Mouse (Mus musculus) liver, adult 2 months (tissue): Measurements from ENCODE around the gene Hoxb3. TPM values are rescaled to one million over a fixed set of nuclear protein-coding genes. Genes with fewer than 3 reads are reported as not detected.

ENCODE experiments used
- DNase-seq: peaks from one replicate; pipeline ENCODE4 v3.0.0-alpha.2; 2011; ENCODE audit warnings: low read depth, low spot score; ENCODE audit errors: extremely low read depth
- H3K27ac ChIP-seq: fragments of 200-500 bp; replicated peaks from 2 replicates; pipeline ENCODE4 v1.5.1; 2012; ENCODE audit warnings: low read depth, mild to moderate bottlenecking, control low read depth, inconsistent platforms, low read length; ENCODE audit not compliant: insufficient read depth
- H3K27me3 ChIP-seq: fragments of 200-500 bp; 2 replicates; pipeline ENCODE4 v1.6.1; 2012; ENCODE audit warnings: mild to moderate bottlenecking, moderate library complexity, low read length, inconsistent platforms; ENCODE audit not compliant: control insufficient read depth, insufficient read depth
- H3K36me3 ChIP-seq: fragments of 200-500 bp; 2 replicates; pipeline ENCODE4 v1.6.1; 2012; ENCODE audit warnings: low read length, inconsistent platforms; ENCODE audit not compliant: control insufficient read depth, insufficient read depth
- H3K4me1 ChIP-seq: fragments of 200-500 bp; 2 replicates; pipeline ENCODE4 v1.6.1; 2011; ENCODE audit warnings: low read length; ENCODE audit not compliant: control insufficient read depth, insufficient read depth
- H3K4me3 ChIP-seq: fragments of 200-500 bp; 2 replicates; pipeline ENCODE4 v1.5.1; 2011; ENCODE audit warnings: low read depth, mild to moderate bottlenecking, control low read depth, low read length, moderate library complexity; ENCODE audit not compliant: insufficient read depth
- H3K79me2 ChIP-seq: fragments of 200-500 bp; 2 replicates; pipeline ENCODE4 v1.6.1; 2012; ENCODE audit warnings: inconsistent platforms, mild to moderate bottlenecking, low read length, moderate library complexity; ENCODE audit not compliant: control insufficient read depth, insufficient read depth
- H3K9ac ChIP-seq: fragments of 200-500 bp; 2 replicates; pipeline ENCODE4 v1.6.1; 2012; ENCODE audit warnings: low read depth, mild to moderate bottlenecking, control low read depth, inconsistent platforms, low read length
- CTCF ChIP-seq: fragments of 200-500 bp; IDR thresholded peaks from 2 replicates; pipeline ENCODE4 v1.5.1; 2011; ENCODE audit warnings: low read depth, low read length, control low read depth
- POLR2A ChIP-seq: fragments of 200-500 bp; IDR thresholded peaks from 2 replicates; pipeline ENCODE4 v1.6.1; 2011; ENCODE audit warnings: low read length, control low read depth; ENCODE audit not compliant: insufficient read depth; ENCODE audit errors: extremely low read depth
- WGBS: fragments of 180-500 bp; shearing (Covaris S2); methylation state at CpG from one replicate; pipeline ENCODE4 v1.1.7; 2018; 5-methylcytosine and 5-hydroxymethylcytosine counted together
- polyA plus RNA-seq: library from polyadenylated mRNA; depleted of rRNA; stranded (reverse); fragments of >200 nt; gene quantifications from 2 replicates; pipeline ENCODE4 v1.2.3, GENCODE M21; 2012
- total RNA-seq: library from RNA; depleted of rRNA; stranded (reverse); fragments of >200 nt; gene quantifications from 2 replicates; pipeline ENCODE4 v1.2.3, GENCODE M21; 2014

The Hoxb3 gene
- total and polyA plus RNA-seq, 2 experiments: 0.18 to 0.48 TPM

- H3K79me2 ChIP-seq: no peaks in the 10 kb centered on the region
- H3K36me3 ChIP-seq: no peaks in the 10 kb centered on the region
- peaks cover 3% of the 10 kb centered on the region; the same call in 1 of the 2 replicates for H3K4me1 ChIP-seq
- TF ChIP-seq CTCF: no peak
- no peak for TF ChIP-seq POLR2A
- 32% methylated on average over 14 of the region's 14 CpGs for WGBS
- DNase-seq: no peak
- H3K9ac ChIP-seq: 0 out of 2 replicates have a peak overlapping the region, but pooled peaks have one; percentile 7
- H3K27ac ChIP-seq: peak overlapping the region; percentile 27
- peaks cover 30% of the 10 kb centered on the region for H3K27me3 ChIP-seq
- no peak overlapping the region for H3K4me3 ChIP-seq
Measured at GRCm38 (mm10) chr11:96349491-96350340, 26.6 kb downstream of the Hoxb3 start.

- H3K79me2 ChIP-seq: no peaks in the 10 kb centered on the region
- 40% methylated on average over 2 of the region's 2 CpGs for WGBS
- H3K36me3 ChIP-seq: no peaks in the 10 kb centered on the region
- H3K9ac ChIP-seq: 0 out of 2 replicates have a peak within 1 kb of the TSS, but pooled peaks have one; percentile 7
- no peak within 1 kb of the TSS for H3K4me3 ChIP-seq
- H3K4me1 ChIP-seq: peaks cover 3% of the 10 kb centered on the region; the same call in 1 of the 2 replicates
- TF ChIP-seq POLR2A: no peak
- TF ChIP-seq CTCF: no peak
- H3K27ac ChIP-seq: peak within 1 kb of the TSS; percentile 27
- peaks cover 29% of the 10 kb centered on the region for H3K27me3 ChIP-seq
- DNase-seq: no peak
Measured at GRCm38 (mm10) chr11:96350341-96350624, 27.2 kb downstream of the Hoxb3 start, which contains the start of gene Hoxb2. TSS of gene Hoxb2 (plus strand) at chr11:96350525.

GRCm38 (mm10) chr11:96350791-96351190 lies 27.7 kb downstream of the Hoxb3 start:
- Histone ChIP-seq H3K79me2 (no peaks in the 10 kb centered on the region), H3K36me3 (no peaks in the 10 kb centered on the region), H3K4me1 (peaks cover 3% of the 10 kb centered on the region; the same call in 1 of the 2 replicates), H3K4me3 (no peak overlapping the region), H3K27me3 (peaks cover 24% of the 10 kb centered on the region), H3K27ac (no peak overlapping the region), H3K9ac (no peak overlapping the region)
- no peak for TF ChIP-seq CTCF
- no peak for TF ChIP-seq POLR2A
- DNase-seq: no peak
- WGBS: 68% methylated on average over 2 of the region's 2 CpGs

GRCm38 (mm10) chr11:96351312-96351711 lies 28.2 kb downstream of the Hoxb3 start:
- Histone ChIP-seq H3K27me3 (peaks cover 20% of the 10 kb centered on the region), H3K4me1 (peaks cover 3% of the 10 kb centered on the region; the same call in 1 of the 2 replicates), H3K9ac (no peak overlapping the region), H3K36me3 (no peaks in the 10 kb centered on the region), H3K4me3 (no peak overlapping the region), H3K79me2 (no peaks in the 10 kb centered on the region), H3K27ac (0 out of 2 replicates have a peak overlapping the region, but pooled peaks have one; percentile 12)
- no peak for DNase-seq
- TF ChIP-seq CTCF: no peak
- TF ChIP-seq POLR2A: no peak
- 23% methylated on average over 11 of the region's 11 CpGs for WGBS

GRCm38 (mm10) chr11:96351831-96352230 lies 28.7 kb downstream of the Hoxb3 start:
- DNase-seq: no peak
- WGBS: 6% methylated on average over 22 of the region's 22 CpGs
- Histone ChIP-seq H3K27ac (no peak overlapping the region; the same call in 1 of the 2 replicates), H3K4me3 (peak overlapping the region; percentile 71), H3K36me3 (no peaks in the 10 kb centered on the region), H3K27me3 (peaks cover 20% of the 10 kb centered on the region), H3K9ac (peak overlapping the region; percentile 54), H3K79me2 (no peaks in the 10 kb centered on the region), H3K4me1 (peaks cover 3% of the 10 kb centered on the region; the same call in 1 of the 2 replicates)
- TF ChIP-seq POLR2A (no peak), CTCF (no peak)
